Mouse (Mus musculus) midbrain, embryonic 11.5 days (tissue): ENCODE measurements around the gene Timm22. TPM values are rescaled to one million over a fixed set of nuclear protein-coding genes. Genes with fewer than 3 reads are reported as not detected.

Experiments used
- ATAC-seq: fragments of 200-750 bp; cut with Nextera tagmentation; 2 replicates; pipeline ENCODE4 v1.8.0; 2017; ENCODE audit warnings: moderate TSS enrichment, moderate library complexity; ENCODE audit not compliant: low FRiP score
- DNase-seq: peaks from one replicate; pipeline ENCODE4 v3.0.0; 2015; ENCODE audit warnings: low spot score; ENCODE audit errors: missing footprints
- H3K27ac ChIP-seq: fragments of 300-500 bp; sonication (generic); 2 replicates; pipeline ENCODE4 v1.5.1; 2014; ENCODE audit warnings: low read depth, low read length
- H3K27me3 ChIP-seq: fragments of 300-500 bp; sonication (generic); 2 replicates; pipeline ENCODE4 v1.6.1; 2014; ENCODE audit warnings: mild to moderate bottlenecking, low read length, moderate library complexity, mixed read lengths; ENCODE audit not compliant: control insufficient read depth, insufficient read depth
- H3K36me3 ChIP-seq: fragments of 300-500 bp; sonication (generic); 2 replicates; pipeline ENCODE4 v1.6.1; 2014; ENCODE audit warnings: mild to moderate bottlenecking, low read length, moderate library complexity, mixed read lengths; ENCODE audit not compliant: control insufficient read depth, insufficient read depth
- H3K4me1 ChIP-seq: fragments of 300-500 bp; sonication (generic); 2 replicates; pipeline ENCODE4 v1.6.1; 2014; ENCODE audit warnings: low read length; ENCODE audit not compliant: control insufficient read depth, insufficient read depth
- H3K4me2 ChIP-seq: fragments of 300-500 bp; sonication (generic); 2 replicates; pipeline ENCODE4 v1.6.1; 2014; ENCODE audit warnings: mild to moderate bottlenecking, moderate library complexity
- H3K4me3 ChIP-seq: fragments of 300-500 bp; sonication (generic); 2 replicates; pipeline ENCODE4 v1.5.1; 2014; ENCODE audit warnings: low read depth, low read length
- H3K9ac ChIP-seq: fragments of 300-500 bp; sonication (generic); 2 replicates; pipeline ENCODE4 v1.6.1; 2014; ENCODE audit warnings: low read length
- H3K9me3 ChIP-seq: fragments of 300-500 bp; sonication (generic); 2 replicates; pipeline ENCODE4 v1.6.1; 2016; ENCODE audit warnings: low read length; ENCODE audit not compliant: control insufficient read depth
- WGBS: fragments of 180-500 bp; shearing (Covaris S2); extraction: QIAGEN DNeasy Blood & Tissue Kit; methylation state at CpG from one replicate; pipeline ENCODE4 v1.1.7; 2014; 5-methylcytosine and 5-hydroxymethylcytosine counted together
- polyA plus RNA-seq: library from polyadenylated mRNA; unstranded; fragments of >200 nt; fragmentation: Nextera tagmentation; extraction: Ambion mirVana; gene quantifications from 2 replicates; pipeline ENCODE4 v1.2.1, GENCODE M21; 2014

Gene Timm22
- polyA plus RNA-seq, 1 experiment from 2014 or later: 117 TPM

GRCm38 (mm10) chr11:76384307-76384706 is 22.4 kb upstream of the Timm22 start:
- Histone ChIP-seq H3K4me1 (peaks cover 26% of the 10 kb centered on the region), H3K4me2 (no peak overlapping the region), H3K27me3 (no peaks in the 10 kb centered on the region), H3K9ac (no peak overlapping the region), H3K36me3 (0 out of 2 replicates have a peak, but pooled peaks cover 2% of the 10 kb centered on the region), H3K27ac (peak overlapping the region; percentile 4; the same call in 1 of the 2 replicates), H3K4me3 (no peak overlapping the region), H3K9me3 (no peaks in the 10 kb centered on the region)
- DNase-seq (no peak), ATAC-seq (no peak)
- WGBS: 65% methylated on average over 5 of the region's 5 CpGs

- H3K4me2 ChIP-seq: no peak overlapping the region
- H3K9ac ChIP-seq: no peak overlapping the region
- H3K27ac ChIP-seq: peak overlapping the region; percentile 49; the same call in 1 of the 2 replicates
- DNase-seq: no peak
- ATAC-seq: no peak
- H3K9me3 ChIP-seq: no peaks in the 10 kb centered on the region
- 0 out of 2 replicates have a peak, but pooled peaks cover 2% of the 10 kb centered on the region for H3K36me3 ChIP-seq
- no peaks in the 10 kb centered on the region for H3K27me3 ChIP-seq
- no peak overlapping the region for H3K4me3 ChIP-seq
- WGBS: 68% methylated on average over 4 of the region's 4 CpGs
- peaks cover 28% of the 10 kb centered on the region for H3K4me1 ChIP-seq
Measured at GRCm38 (mm10) chr11:76385017-76385416, 21.7 kb upstream of the Timm22 start.

DNA sequence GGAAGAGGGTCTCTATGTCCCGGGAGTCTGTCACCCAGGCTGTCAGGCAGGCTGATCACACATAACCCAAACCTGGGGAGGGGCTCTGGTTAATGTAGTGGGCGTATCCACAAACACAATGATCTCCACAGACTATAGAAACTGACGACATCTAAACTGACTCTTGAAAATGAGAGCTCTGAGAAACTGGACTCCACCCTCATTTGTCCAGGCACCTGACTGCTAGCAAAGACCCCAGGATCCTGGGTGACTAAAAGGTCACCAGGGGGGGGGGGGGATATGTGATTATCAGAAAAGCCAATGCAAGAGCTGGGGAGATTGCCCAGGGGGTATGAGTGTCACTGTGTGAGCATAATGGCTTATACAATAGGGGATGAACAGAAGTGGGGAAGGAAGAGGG is 21.0 kb upstream of the Timm22 start:
- 0 out of 2 replicates have a peak overlapping the region, but pooled peaks have one; percentile 22 for H3K9ac ChIP-seq
- H3K27me3 ChIP-seq: no peaks in the 10 kb centered on the region
- H3K27ac ChIP-seq: 0 out of 2 replicates have a peak overlapping the region, but pooled peaks have one; percentile 49
- no peak overlapping the region for H3K4me2 ChIP-seq
- ATAC-seq (no peak), DNase-seq (no peak)
- WGBS: 33% methylated on average over 3 of the region's 3 CpGs
- H3K4me1 ChIP-seq: peaks cover 25% of the 10 kb centered on the region
- H3K9me3 ChIP-seq: no peaks in the 10 kb centered on the region
- no peak overlapping the region for H3K4me3 ChIP-seq
- 0 out of 2 replicates have a peak, but pooled peaks cover 2% of the 10 kb centered on the region for H3K36me3 ChIP-seq

DNA sequence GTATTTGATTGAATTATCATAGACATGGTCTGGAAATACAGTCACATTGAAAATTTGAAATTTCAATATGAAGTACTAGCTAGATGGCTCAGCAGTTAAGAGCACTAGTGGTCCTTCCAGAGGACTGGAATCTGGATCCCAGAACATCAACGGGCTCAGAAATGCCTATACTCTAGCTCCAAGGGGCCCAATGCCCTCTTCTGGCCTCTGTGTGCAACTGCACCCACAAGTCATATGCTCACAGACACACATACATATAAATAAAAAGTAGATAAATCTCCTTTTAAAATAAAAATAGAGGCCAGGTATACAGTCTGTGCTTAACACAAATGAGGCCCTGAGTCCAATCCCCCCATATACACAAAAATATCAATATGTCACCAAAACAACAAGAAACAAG is 19.7 kb upstream of the Timm22 start:
- no peak for ATAC-seq

DNA sequence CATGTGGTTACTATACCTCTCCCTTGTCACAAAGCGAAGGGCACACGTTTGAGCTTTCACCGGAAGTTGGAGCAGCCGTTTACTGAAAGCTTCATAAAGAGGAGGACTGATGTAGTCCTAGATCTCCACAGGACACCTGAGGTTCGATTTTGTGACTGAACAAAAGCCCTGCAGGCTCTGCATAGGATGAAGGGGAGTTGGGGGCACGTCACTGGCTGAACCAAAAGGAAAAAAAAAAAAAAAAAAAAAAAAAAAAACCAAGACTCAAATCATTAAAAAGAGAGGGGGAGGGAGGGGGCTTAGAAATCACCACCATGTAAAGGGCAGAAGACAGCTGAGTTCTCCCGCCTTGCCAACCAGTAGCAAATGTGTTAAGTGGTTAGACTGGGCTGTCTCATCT is 18.0 kb upstream of the Timm22 start:
- Histone ChIP-seq H3K27ac (no peak overlapping the region), H3K9ac (no peak overlapping the region)

More for the DNA sequence above, 19.7 kb upstream of the Timm22 start:
- peaks cover 6% of the 10 kb centered on the region; the same call in 1 of the 2 replicates for H3K36me3 ChIP-seq
- no peaks in the 10 kb centered on the region for H3K27me3 ChIP-seq
- no peak for DNase-seq
- no peak overlapping the region for H3K4me3 ChIP-seq
- no peak overlapping the region for H3K4me2 ChIP-seq
- no peaks in the 10 kb centered on the region for H3K9me3 ChIP-seq
- 84% methylated on average over 1 of the region's 1 CpGs for WGBS
- peaks cover 25% of the 10 kb centered on the region for H3K4me1 ChIP-seq
- H3K27ac ChIP-seq: no peak overlapping the region
- no peak overlapping the region for H3K9ac ChIP-seq

DNA sequence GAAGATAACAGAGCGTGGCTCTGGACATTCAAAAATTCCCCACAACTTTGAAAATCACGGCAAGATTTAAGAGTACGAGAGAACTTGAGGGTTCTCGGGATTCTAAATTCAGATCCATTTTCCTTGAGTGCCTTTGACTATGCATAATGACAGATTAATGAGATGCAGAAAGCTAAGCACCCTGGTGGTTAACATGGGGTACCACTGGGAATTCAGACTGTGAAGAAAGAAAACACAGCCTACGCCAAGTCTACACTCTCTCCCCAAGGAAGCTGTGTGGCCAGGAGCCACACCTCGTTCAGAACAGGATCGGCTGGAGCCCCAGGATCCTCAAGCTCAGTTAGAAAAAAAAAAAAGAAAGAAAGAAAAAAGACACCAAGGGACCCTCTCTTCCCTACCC is 14.2 kb upstream of the Timm22 start:
- no peak for ATAC-seq
- no peaks in the 10 kb centered on the region for H3K9me3 ChIP-seq

More for the DNA sequence above, 18.0 kb upstream of the Timm22 start:
- H3K27me3 ChIP-seq: no peaks in the 10 kb centered on the region
- peaks cover 10% of the 10 kb centered on the region; the same call in 1 of the 2 replicates for H3K36me3 ChIP-seq
- DNase-seq: no peak
- WGBS: 26% methylated on average over 7 of the region's 7 CpGs
- no peak overlapping the region for H3K4me3 ChIP-seq
- no peak for ATAC-seq
- H3K4me1 ChIP-seq: peaks cover 18% of the 10 kb centered on the region
- no peaks in the 10 kb centered on the region for H3K9me3 ChIP-seq
- no peak overlapping the region for H3K4me2 ChIP-seq

GRCm38 (mm10) chr11:76392996-76393395 is 13.8 kb upstream of the Timm22 start:
- 91% methylated on average over 11 of the region's 11 CpGs for WGBS
- ATAC-seq: no peak

More for the DNA sequence above, 14.2 kb upstream of the Timm22 start:
- Histone ChIP-seq H3K4me1 (peaks cover 11% of the 10 kb centered on the region), H3K27me3 (no peaks in the 10 kb centered on the region), H3K36me3 (peaks cover 8% of the 10 kb centered on the region; the same call in 1 of the 2 replicates), H3K9ac (no peak overlapping the region), H3K4me3 (no peak overlapping the region), H3K4me2 (no peak overlapping the region), H3K27ac (no peak overlapping the region)
- DNase-seq: no peak
- WGBS: 89% methylated on average over 7 of the region's 7 CpGs

GRCm38 (mm10) chr11:76397650-76398311 is 9.0 kb upstream of the Timm22 start:
- Histone ChIP-seq H3K9me3 (no peaks in the 10 kb centered on the region), H3K4me2 (peak overlapping the region; percentile 88), H3K4me3 (peak overlapping the region; percentile 89), H3K4me1 (peaks cover 12% of the 10 kb centered on the region), H3K36me3 (peaks cover 4% of the 10 kb centered on the region; the same call in 1 of the 2 replicates), H3K27me3 (no peaks in the 10 kb centered on the region), H3K27ac (peak overlapping the region; percentile 87), H3K9ac (peak overlapping the region; percentile 78)
- DNase-seq (no peak), ATAC-seq (peak; percentile 61)
- WGBS: under 1% methylated on average over 26 of the region's 26 CpGs

More at GRCm38 (mm10) chr11:76392996-76393395, 13.8 kb upstream of the Timm22 start:
- Histone ChIP-seq H3K27me3 (no peaks in the 10 kb centered on the region), H3K4me2 (no peak overlapping the region), H3K4me3 (no peak overlapping the region), H3K9me3 (no peaks in the 10 kb centered on the region), H3K27ac (no peak overlapping the region), H3K4me1 (peaks cover 11% of the 10 kb centered on the region), H3K36me3 (peaks cover 8% of the 10 kb centered on the region; the same call in 1 of the 2 replicates), H3K9ac (no peak overlapping the region)
- no peak for DNase-seq

GRCm38 (mm10) chr11:76398312-76398797 is 8.4 kb upstream of the Timm22 start:
- H3K4me2 ChIP-seq: peak overlapping the region; percentile 88
- under 1% methylated on average over 27 of the region's 33 CpGs for WGBS
- peak overlapping the region; percentile 89 for H3K4me3 ChIP-seq
- H3K27ac ChIP-seq: peak overlapping the region; percentile 87
- DNase-seq (peak; percentile 97), ATAC-seq (peak; percentile 75)
- H3K9me3 ChIP-seq: no peaks in the 10 kb centered on the region
- no peaks in the 10 kb centered on the region for H3K27me3 ChIP-seq
- peaks cover 12% of the 10 kb centered on the region for H3K4me1 ChIP-seq
- H3K36me3 ChIP-seq: no peaks in the 10 kb centered on the region
- H3K9ac ChIP-seq: peak overlapping the region; percentile 78
